Mouse (Mus musculus) G1E (cell line): ENCODE data around the gene Pnldc1. TPM values are rescaled to one million over a fixed set of nuclear protein-coding genes. Genes with fewer than 3 reads are reported as not detected.
A peak's percentile ranks its signal among the peaks of the same experiment; 100 is the strongest.
"Not testable (repeated sequence)": the region's sequence is repeated elsewhere in the genome, so short reads cannot be mapped to it uniquely, and the experiment has no call there.

Experiments
- ATAC-seq: 2 replicates; pipeline ENCODE4 v1.8.0; 2016; ENCODE audit warnings: mild to moderate bottlenecking; ENCODE audit not compliant: insufficient number of reproducible peaks, poor library complexity, low FRiP score, severe bottlenecking; ENCODE audit errors: extremely low read depth
- DNase-seq: peaks from one replicate; pipeline ENCODE4 v3.0.0; 2012; ENCODE audit warnings: low spot score
- H3K27me3 ChIP-seq: 2 replicates; pipeline ENCODE4 v1.6.1; 2012; ENCODE audit warnings: mild to moderate bottlenecking, low read length, inconsistent platforms; ENCODE audit not compliant: insufficient read depth
- H3K36me3 ChIP-seq: replicated peaks from 2 replicates; pipeline ENCODE3; 2012; ENCODE audit warnings: mild to moderate bottlenecking, inconsistent platforms
- H3K4me1 ChIP-seq: 2 replicates; pipeline ENCODE4 v1.6.1; 2012; ENCODE audit warnings: low read depth, low read length, inconsistent platforms, mixed read lengths; ENCODE audit not compliant: insufficient read depth
- H3K4me3 ChIP-seq: 2 replicates; pipeline ENCODE4 v1.5.1; 2012; ENCODE audit warnings: low read depth, mild to moderate bottlenecking, inconsistent platforms, low read length, moderate library complexity, mixed read lengths
- H3K9me3 ChIP-seq: replicated peaks from 2 replicates; pipeline ENCODE4 v1.6.1; 2012; ENCODE audit warnings: inconsistent platforms
- CTCF ChIP-seq: IDR thresholded peaks from 2 replicates; pipeline ENCODE4 v1.5.1; 2012; ENCODE audit warnings: low read depth, low read length, inconsistent platforms, mixed read lengths
- GATA1 ChIP-seq: IDR thresholded peaks from 2 replicates; pipeline ENCODE4 v1.6.1; 2012; ENCODE audit warnings: borderline replicate concordance, low read length, inconsistent platforms, mixed read lengths
- GATA2 ChIP-seq: IDR thresholded peaks from 2 replicates; pipeline ENCODE4 v1.6.1; 2012; ENCODE audit warnings: low read depth, low read length, inconsistent platforms, borderline replicate concordance
- POLR2AphosphoS5 ChIP-seq: IDR thresholded peaks from 2 replicates; pipeline ENCODE4 v1.6.1; 2012; ENCODE audit warnings: low read depth, low read length, inconsistent platforms; ENCODE audit not compliant: insufficient replicate concordance
- TAL1 ChIP-seq: conservative IDR thresholded peaks from 2 replicates; pipeline ENCODE4 v1.6.1; 2012; ENCODE audit warnings: low read depth, low read length, inconsistent platforms, mixed read lengths
- polyA plus RNA-seq: library from polyadenylated mRNA; stranded (reverse); fragments of >175 nt; gene quantifications from 2 replicates; pipeline ENCODE4 v1.2.3, GENCODE M21; 2012
- total RNA-seq, 2 experiments: library from RNA; stranded (forward) in 1 of 2; stranded (reverse) in 1 of 2; fragments of 200-1000 nt in 1 of 2; fragments of >200 nt in 1 of 2; fragmentation: Nextera tagmentation in 1 of 2; gene quantifications; 2 replicates each; pipeline ENCODE4 v1.2.3; 2014 to 2017

Gene Pnldc1
- total RNA-seq (2014; fragmentation: Nextera tagmentation), result 3.8 TPM in 1 of 2 replicates, not detected in the other
- 0.52 and 1.5 TPM in 2 replicates for total RNA-seq (2017)
- polyA plus RNA-seq, result 0.04 TPM in 1 of 2 replicates, not detected in the other

DNA sequence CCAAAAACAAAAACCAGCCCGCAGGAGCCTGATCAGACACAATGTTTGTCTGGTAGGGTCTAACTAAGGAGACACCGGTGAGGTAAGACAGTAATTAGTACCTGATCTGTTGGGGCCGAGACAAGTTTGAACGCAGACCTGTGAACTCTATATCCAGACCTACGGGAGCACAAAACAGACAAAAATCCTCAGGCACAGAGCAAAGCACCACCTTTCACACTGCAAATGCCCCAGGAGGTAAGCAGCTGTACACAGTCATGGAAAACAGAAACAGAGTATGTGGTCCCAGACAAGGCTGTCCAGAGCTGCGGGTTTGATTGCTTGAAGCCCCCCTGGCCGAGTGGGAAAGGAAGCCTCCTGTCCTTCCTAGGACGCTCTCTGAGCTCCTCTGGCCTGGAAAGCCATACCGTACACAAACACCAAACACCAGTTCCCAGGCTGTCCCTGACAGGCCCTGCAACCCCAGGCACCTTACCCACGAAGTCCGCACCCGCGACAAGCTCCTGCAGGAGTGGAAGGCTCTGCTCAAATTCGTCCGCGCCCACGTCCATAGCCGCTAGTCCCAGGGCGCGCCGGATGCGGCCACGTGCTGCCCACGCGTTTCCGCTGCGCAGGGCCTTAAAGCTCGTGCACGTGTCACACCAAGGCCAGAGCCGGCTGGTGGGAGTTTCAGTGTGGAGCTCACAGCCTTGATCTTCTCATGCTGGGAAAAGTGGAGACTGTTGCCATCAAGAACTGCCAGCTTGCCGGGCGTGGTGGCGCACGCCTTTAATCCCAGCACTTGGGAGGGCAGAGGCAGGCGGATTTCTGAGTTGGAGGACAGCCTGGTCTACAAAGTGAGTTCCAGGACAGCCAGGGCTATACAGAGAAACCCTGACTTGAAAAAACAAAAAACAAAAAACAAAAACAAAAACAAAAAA lies at the start of gene Pnldc1:
Pnldc1 (minus strand) TSS at position 870 of the 920 bp plus-strand sequence.
- H3K9me3 ChIP-seq, result no peaks in the 10 kb centered on the region
- ATAC-seq (no peak), DNase-seq (no peak)
- H3K4me1 ChIP-seq, result peaks cover 19% of the 10 kb centered on the region
- peaks cover 81% of the 10 kb centered on the region for H3K36me3 ChIP-seq
- H3K27me3 ChIP-seq, result no peaks in the 10 kb centered on the region
- H3K4me3 ChIP-seq, result no peak within 1 kb of the TSS
- no peak for TF ChIP-seq GATA1
- no peak for TF ChIP-seq CTCF
- TF ChIP-seq GATA2, result no peak
- no peak for TF ChIP-seq TAL1
- no peak for TF ChIP-seq POLR2AphosphoS5

DNA sequence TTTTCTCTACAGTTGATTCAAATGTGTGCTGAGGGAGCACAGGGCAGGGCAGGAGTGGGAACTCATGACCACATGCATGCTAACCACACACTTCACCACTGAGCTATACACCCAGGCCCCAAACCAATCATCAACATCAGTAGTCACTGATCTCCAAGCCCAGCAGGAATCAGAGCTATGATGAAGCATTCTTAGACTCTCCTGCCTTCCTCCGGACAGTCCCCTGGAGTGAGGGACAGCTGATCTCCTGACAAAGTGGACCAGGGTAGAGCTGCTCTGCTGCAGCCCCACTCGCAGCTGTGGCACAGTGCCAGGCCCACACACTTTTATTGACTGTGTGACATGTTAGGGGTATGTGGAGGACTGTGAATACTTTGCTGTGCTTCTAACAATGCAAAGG lies 49.3 kb upstream of the Pnldc1 start:
- Histone ChIP-seq H3K4me3 (peak overlapping the region; percentile 60), H3K36me3 (peaks cover 40% of the 10 kb centered on the region), H3K4me1 (peaks cover 43% of the 10 kb centered on the region)
- H3K27me3 ChIP-seq, ATAC-seq, DNase-seq, H3K9me3 ChIP-seq: not testable (repeated sequence)

DNA sequence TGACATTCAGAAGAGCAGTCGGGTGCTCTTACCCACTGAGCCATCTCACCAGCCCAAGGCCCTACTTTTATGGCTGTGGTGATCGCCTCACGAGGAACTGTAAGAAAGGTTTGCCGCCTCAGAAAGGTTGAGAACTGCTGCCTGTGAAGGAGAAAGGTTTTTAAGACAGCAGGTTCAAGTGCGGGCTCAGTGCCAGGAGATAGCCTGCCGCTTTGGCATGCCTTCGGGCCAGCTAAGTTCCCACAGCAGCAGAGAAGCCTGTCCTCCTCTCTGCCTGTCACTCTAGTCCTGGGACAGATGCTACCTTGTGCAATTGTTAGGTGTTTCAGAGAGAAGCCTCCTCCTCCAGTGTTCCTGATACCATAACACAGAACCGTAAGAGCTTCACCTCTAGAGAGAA lies 46.6 kb upstream of the Pnldc1 start:
- H3K9me3 ChIP-seq, result no peaks in the 10 kb centered on the region
- peaks cover 44% of the 10 kb centered on the region for H3K36me3 ChIP-seq
- H3K4me3 ChIP-seq, result no peak overlapping the region
- peaks cover 39% of the 10 kb centered on the region for H3K4me1 ChIP-seq
- DNase-seq (no peak), ATAC-seq (no peak)
- TF ChIP-seq GATA2 (no peak), POLR2AphosphoS5 (no peak), GATA1 (no peak), TAL1 (no peak), CTCF (no peak)
- no peaks in the 10 kb centered on the region for H3K27me3 ChIP-seq

DNA sequence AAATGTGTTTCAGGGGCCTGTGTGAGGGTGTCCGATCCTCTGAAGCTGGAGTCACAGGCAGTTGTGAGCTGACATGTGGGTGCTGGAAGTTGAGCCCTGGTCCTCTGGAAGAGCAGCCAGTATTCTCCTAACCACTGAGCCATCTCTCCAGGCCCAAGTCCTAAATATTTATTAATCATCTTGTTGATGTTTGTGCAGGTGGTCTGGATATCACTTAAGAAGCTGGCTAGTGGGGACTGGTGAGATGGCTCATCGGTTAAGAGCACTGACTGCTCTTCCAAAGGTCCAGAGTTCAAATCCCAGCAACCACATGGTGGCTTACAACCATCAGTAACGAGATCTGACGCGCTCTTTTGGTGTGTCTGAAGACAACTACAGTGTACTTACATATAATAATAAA lies 39.6 kb upstream of the Pnldc1 start:
- no peak for TF ChIP-seq GATA2
- H3K9me3 ChIP-seq, result no peaks in the 10 kb centered on the region
- peaks cover 76% of the 10 kb centered on the region for H3K36me3 ChIP-seq
- no peak overlapping the region for H3K4me3 ChIP-seq
- peaks cover 9% of the 10 kb centered on the region; the same call in 1 of the 2 replicates for H3K4me1 ChIP-seq
- no peak for DNase-seq
- no peaks in the 10 kb centered on the region for H3K27me3 ChIP-seq
- ATAC-seq, result no peak

DNA sequence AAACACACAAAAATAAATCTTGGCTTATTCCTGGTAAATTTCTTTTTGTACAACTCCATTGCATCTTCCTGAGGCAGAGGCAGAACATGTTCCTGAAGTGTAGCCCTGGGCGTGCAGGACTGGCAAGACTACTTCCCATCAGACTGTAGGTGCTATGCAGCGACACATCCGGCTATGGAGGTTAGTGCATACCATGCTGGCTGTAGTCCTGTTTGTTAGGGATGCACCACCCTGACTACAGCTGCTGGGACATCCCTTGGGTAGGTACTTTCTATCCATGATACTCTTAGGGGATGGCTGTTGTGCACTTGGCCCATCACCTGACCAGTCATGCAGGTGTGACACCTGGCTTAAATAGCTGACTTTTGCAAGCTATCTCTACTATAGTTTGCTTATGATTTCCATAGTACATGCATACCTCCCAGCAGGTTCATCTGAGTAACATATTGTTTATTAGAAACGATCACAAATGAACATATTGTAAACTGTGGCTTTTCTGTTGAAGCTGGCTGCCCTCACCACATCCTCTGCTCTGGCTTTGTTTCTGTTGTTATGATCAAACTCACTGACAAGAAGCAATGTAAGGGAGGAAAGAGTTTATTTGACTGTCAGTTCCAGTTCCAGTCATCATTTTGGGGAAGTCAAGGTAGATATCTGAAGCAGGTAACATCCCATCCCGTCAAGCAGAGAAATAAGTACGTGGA lies 32.6 kb upstream of the Pnldc1 start:
- H3K4me3 ChIP-seq, result no peak overlapping the region
- DNase-seq (no peak), ATAC-seq (no peak)
- peaks cover 6% of the 10 kb centered on the region for H3K4me1 ChIP-seq
- TF ChIP-seq GATA1 (no peak), TAL1 (no peak), POLR2AphosphoS5 (no peak), GATA2 (no peak), CTCF (no peak)
- peaks cover 3% of the 10 kb centered on the region; the same call in 1 of the 2 replicates for H3K27me3 ChIP-seq
- peaks cover 53% of the 10 kb centered on the region for H3K36me3 ChIP-seq
- H3K9me3 ChIP-seq, result no peaks in the 10 kb centered on the region

DNA sequence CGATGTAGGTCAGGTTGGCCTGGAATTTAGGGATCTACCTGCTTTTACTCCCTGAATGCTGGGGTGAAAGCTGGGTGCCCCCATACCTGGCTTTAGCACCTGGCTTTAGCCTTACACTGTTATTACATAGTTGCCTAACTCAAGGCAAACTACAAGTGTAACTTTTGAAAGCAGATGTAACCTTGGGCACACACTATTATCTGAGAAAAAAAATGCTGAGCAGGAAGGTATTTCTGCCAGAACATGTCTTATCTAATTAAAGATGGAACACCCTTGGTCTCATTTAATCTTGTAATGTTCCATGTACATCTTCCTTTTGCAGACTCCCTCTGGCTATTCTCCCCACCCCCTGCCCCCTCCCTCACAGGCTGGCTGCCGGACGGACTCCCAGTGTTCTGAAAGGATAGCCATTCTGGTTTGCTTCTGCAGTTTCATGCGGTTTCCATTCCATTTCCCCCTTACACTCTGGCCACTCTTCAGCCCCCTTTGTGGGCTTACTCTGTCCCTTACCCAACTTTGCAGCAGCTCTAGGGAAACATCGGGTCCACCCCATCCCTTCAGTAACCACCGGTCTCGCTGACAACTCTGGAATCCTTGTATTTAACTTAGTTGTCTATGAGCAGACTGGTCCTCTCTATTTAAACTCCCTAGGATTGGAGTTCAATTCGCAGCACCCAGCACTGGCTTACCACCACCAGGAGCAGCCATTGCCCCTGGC lies 31.7 kb upstream of the Pnldc1 start:
- H3K36me3 ChIP-seq, result peaks cover 47% of the 10 kb centered on the region
- DNase-seq, result no peak
- TF ChIP-seq GATA2 (no peak), POLR2AphosphoS5 (no peak), TAL1 (no peak), CTCF (no peak), GATA1 (no peak)
- no peak overlapping the region for H3K4me3 ChIP-seq
- H3K4me1 ChIP-seq, result peaks cover 6% of the 10 kb centered on the region
- no peaks in the 10 kb centered on the region for H3K9me3 ChIP-seq
- ATAC-seq, result no peak
- peaks cover 3% of the 10 kb centered on the region; the same call in 1 of the 2 replicates for H3K27me3 ChIP-seq
